Mouse (Mus musculus) heart, adult 2 months (tissue): ENCODE data around the gene Trim71. TPM values are rescaled to one million over a fixed set of nuclear protein-coding genes. Genes with fewer than 3 reads are reported as not detected.

Source experiments
- DNase-seq, 2 experiments: peaks; one replicate each; pipeline ENCODE4 v3.0.0; 2021
- H3K27ac ChIP-seq: fragments of 200-600 bp; 2 replicates; pipeline ENCODE4 v1.8.1; 2022
- H3K27me3 ChIP-seq: fragments of 200-500 bp; 2 replicates; pipeline ENCODE4 v1.6.1; 2012; ENCODE audit warnings: mild to moderate bottlenecking, low read length, inconsistent platforms, mixed read lengths; ENCODE audit not compliant: control insufficient read depth, insufficient read depth
- H3K36me3 ChIP-seq: fragments of 200-500 bp; 2 replicates; pipeline ENCODE4 v1.6.1; 2012; ENCODE audit warnings: low read length, inconsistent platforms; ENCODE audit not compliant: control insufficient read depth, insufficient read depth
- H3K4me1 ChIP-seq: fragments of 200-500 bp; 2 replicates; pipeline ENCODE4 v1.6.1; 2011; ENCODE audit warnings: low read length; ENCODE audit not compliant: control insufficient read depth, insufficient read depth
- H3K4me3 ChIP-seq: fragments of 200-600 bp; 2 replicates; pipeline ENCODE4 v1.8.1; 2022
- H3K79me2 ChIP-seq: fragments of 200-500 bp; replicated peaks from 2 replicates; pipeline ENCODE4 v1.6.1; 2012; ENCODE audit warnings: mild to moderate bottlenecking, inconsistent platforms, low read length, moderate library complexity, mixed read lengths; ENCODE audit not compliant: control insufficient read depth, insufficient read depth
- H3K9ac ChIP-seq: fragments of 200-500 bp; 2 replicates; pipeline ENCODE4 v1.6.1; 2012; ENCODE audit warnings: low read depth, mild to moderate bottlenecking, control low read depth, inconsistent platforms, low read length, mixed read lengths
- CTCF ChIP-seq: fragments of 200-600 bp; IDR thresholded peaks from 2 replicates; pipeline ENCODE4 v1.8.1; 2022; ENCODE audit warnings: antibody characterized with exemption, mild to moderate bottlenecking, moderate library complexity
- EP300 ChIP-seq: fragments of 200-500 bp; IDR thresholded peaks from 2 replicates; pipeline ENCODE4 v1.6.1; 2011; ENCODE audit warnings: low read depth, low read length, control low read depth; ENCODE audit not compliant: insufficient read depth
- POLR2A ChIP-seq: fragments of 200-500 bp; IDR thresholded peaks from 2 replicates; pipeline ENCODE4 v1.6.1; 2011; ENCODE audit warnings: mild to moderate bottlenecking, low read depth, low read length, control low read depth; ENCODE audit not compliant: insufficient read depth
- WGBS: fragments of 180-500 bp; shearing (Covaris S2); methylation state at CpG from one replicate; pipeline ENCODE4 v1.1.7; 2018; 5-methylcytosine and 5-hydroxymethylcytosine counted together
- intact Hi-C: fragments of 180-260 bp; cut with DNase I; formaldehyde crosslinking; loops from one replicate; pipeline ENCODE4 v1.15.1; 2025
- polyA plus RNA-seq: library from polyadenylated mRNA; depleted of rRNA; stranded (reverse); fragments of >200 nt; gene quantifications from 2 replicates; pipeline ENCODE4 v1.2.3, GENCODE M21; 2012
- total RNA-seq, 2 experiments: library from RNA; stranded (reverse); gene quantifications; 2 replicates each; pipeline ENCODE4 v1.2.3; 2021

The Trim71 gene
- total and polyA plus RNA-seq, 3 experiments: not detected

DNA sequence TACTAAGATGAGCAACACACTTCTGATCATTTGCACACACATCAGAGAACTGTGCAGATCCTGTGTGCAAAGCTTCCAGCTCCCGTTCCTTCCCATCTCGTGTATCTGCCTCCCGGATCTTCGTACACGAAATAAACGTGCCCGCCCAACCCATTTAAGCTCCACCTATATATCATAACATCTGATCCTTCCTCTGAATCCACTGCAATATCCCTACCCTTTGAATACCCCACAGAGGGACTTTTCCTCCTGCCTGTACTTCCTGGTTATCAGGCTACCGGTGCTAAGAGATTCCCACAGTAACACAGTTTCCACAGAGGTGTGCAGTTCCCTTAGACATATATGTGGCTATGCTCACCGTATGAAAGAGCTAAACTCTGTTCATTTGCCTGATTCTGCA, 59.4 kb downstream of the Trim71 start, which contains the start of gene Ccr4:
Gene Ccr4 (minus strand): TSS at position 101 of the 400 bp plus-strand sequence.
- Histone ChIP-seq H3K4me3 (no peak within 1 kb of the TSS), H3K27ac (no peak within 1 kb of the TSS), H3K27me3 (no peaks in the 10 kb centered on the region), H3K36me3 (no peaks in the 10 kb centered on the region), H3K79me2 (no peaks in the 10 kb centered on the region), H3K4me1 (no peaks in the 10 kb centered on the region), H3K9ac (no peak within 1 kb of the TSS)
- 85% methylated on average over 9 of the region's 9 CpGs for WGBS
- DNase-seq: no peak
- no peak for TF ChIP-seq EP300
- TF ChIP-seq CTCF: no peak
- TF ChIP-seq POLR2A: no peak
- intact Hi-C loops: no loop called here

- no peaks in the 10 kb centered on the region for H3K27me3 ChIP-seq
- no peak overlapping the region for H3K27ac ChIP-seq
- no peaks in the 10 kb centered on the region for H3K36me3 ChIP-seq
- WGBS: 41% methylated on average over 15 of the region's 15 CpGs
- DNase-seq: no peak
- H3K4me1 ChIP-seq: no peaks in the 10 kb centered on the region
- H3K9ac ChIP-seq: no peak overlapping the region
- TF ChIP-seq CTCF (no peak), POLR2A (no peak), EP300 (no peak)
- intact Hi-C loops: no loop called here
- no peaks in the 10 kb centered on the region for H3K79me2 ChIP-seq
- H3K4me3 ChIP-seq: no peak overlapping the region
Observed at GRCm38 (mm10) chr9:114502711-114503427, 61.3 kb downstream of the Trim71 start.

GRCm38 (mm10) chr9:114501913-114502312, 62.3 kb downstream of the Trim71 start:
- Histone ChIP-seq H3K79me2 (no peaks in the 10 kb centered on the region), H3K27me3 (no peaks in the 10 kb centered on the region), H3K4me3 (no peak overlapping the region), H3K4me1 (no peaks in the 10 kb centered on the region), H3K36me3 (no peaks in the 10 kb centered on the region), H3K27ac (no peak overlapping the region), H3K9ac (no peak overlapping the region)
- TF ChIP-seq POLR2A: no peak
- intact Hi-C loops: no loop called here
- WGBS: 95% methylated on average over 11 of the region's 11 CpGs
- DNase-seq: no peak

- Histone ChIP-seq H3K36me3 (no peaks in the 10 kb centered on the region), H3K9ac (no peak overlapping the region), H3K27ac (no peak overlapping the region), H3K4me1 (no peaks in the 10 kb centered on the region), H3K79me2 (no peaks in the 10 kb centered on the region), H3K4me3 (no peak overlapping the region), H3K27me3 (no peaks in the 10 kb centered on the region)
- no peak for TF ChIP-seq POLR2A
- TF ChIP-seq EP300: no peak
- TF ChIP-seq CTCF: no peak
- no peak for DNase-seq
- 88% methylated on average over 7 of the region's 7 CpGs for WGBS
- intact Hi-C loops: no loop called here
Observed at GRCm38 (mm10) chr9:114501111-114501510, 63.1 kb downstream of the Trim71 start.

DNA sequence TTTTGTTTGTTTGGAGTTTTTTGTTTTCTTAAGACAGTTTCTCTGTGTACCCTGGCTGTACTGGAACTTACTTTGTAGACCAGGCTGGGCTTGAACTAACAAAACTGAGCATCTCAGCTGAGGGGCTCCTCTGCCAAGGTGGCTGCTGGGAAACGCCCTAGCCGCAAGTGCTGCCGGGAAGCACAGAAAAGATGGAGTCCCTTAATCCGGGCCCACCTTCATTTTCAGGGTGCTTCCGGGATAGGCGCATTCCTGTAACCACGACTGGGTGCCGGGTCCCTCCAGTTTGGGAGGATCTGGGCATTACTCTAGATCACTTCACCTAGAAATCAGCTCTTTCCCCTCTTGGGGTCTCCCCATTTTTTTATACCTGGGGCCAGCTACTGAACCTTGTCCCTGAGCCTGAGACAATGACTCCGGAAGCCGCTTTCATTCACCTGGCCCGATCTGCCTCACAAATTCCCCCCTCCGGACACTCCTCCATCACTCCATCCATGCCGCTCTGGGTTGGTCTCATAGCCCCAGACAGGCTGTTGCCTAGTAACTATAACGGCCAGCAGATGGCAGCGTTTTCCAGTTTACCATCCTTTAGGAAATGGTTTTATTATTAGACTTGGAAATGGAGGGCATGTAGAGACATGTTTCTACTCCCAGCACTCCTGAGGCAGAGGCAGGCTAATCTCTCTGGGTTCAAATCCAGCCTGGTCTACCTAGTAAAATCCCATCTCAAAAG, 64.2 kb downstream of the Trim71 start:
- TF ChIP-seq POLR2A (no peak), CTCF (peak; percentile 71)
- H3K4me3 ChIP-seq: no peak overlapping the region
- peak; percentile 32 to 51 for DNase-seq
- no peaks in the 10 kb centered on the region for H3K36me3 ChIP-seq
- no peaks in the 10 kb centered on the region for H3K27me3 ChIP-seq
- 16% methylated on average over 15 of the region's 15 CpGs for WGBS
- H3K79me2 ChIP-seq: no peaks in the 10 kb centered on the region
- no peaks in the 10 kb centered on the region for H3K4me1 ChIP-seq
- no peak overlapping the region for H3K9ac ChIP-seq
- H3K27ac ChIP-seq: no peak overlapping the region
- intact Hi-C loops: loop anchor here (1.0 to 2.0 kb wide), 3 partner anchors 81 to 181 kb away; no protein-coding TSS in a partner anchor

DNA sequence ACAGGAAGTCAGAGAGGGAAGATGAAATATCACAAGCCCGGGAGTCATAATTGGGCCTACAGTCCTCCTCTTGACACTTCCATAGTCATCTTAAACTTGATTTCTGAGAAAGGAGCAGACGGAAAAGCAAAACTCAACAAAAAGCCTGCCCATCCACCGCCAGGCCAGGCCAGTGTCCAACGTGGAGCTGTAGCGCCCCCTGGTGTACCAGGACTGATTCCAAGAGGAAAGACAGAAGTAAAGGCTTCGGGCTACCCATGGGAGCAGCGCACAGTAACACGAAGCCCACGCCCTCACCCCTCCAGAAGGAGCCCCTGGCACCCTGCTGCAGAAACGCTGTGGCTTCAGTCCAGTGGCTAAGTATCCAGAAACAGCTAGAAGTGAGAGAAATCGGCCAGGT, 66.0 kb downstream of the Trim71 start:
- H3K4me3 ChIP-seq: no peak overlapping the region
- DNase-seq: peak; percentile 62 to 81
- no peak for TF ChIP-seq POLR2A
- TF ChIP-seq EP300: 0 out of 2 replicates have a peak, but pooled peaks have one; percentile 20
- TF ChIP-seq CTCF: peak; percentile 85
- H3K27ac ChIP-seq: no peak overlapping the region
- no peaks in the 10 kb centered on the region for H3K4me1 ChIP-seq
- H3K9ac ChIP-seq: no peak overlapping the region
- WGBS: 5% methylated on average over 11 of the region's 11 CpGs
- H3K79me2 ChIP-seq: no peaks in the 10 kb centered on the region
- no peaks in the 10 kb centered on the region for H3K36me3 ChIP-seq
- intact Hi-C loops: loop anchor here (2.0 kb wide), 2 partner anchors 81 to 179 kb away; no protein-coding TSS in a partner anchor
- H3K27me3 ChIP-seq: no peaks in the 10 kb centered on the region
